Mouse (Mus musculus) lung, embryonic 14.5 days (tissue): Measurements from ENCODE around the gene Fbxw11. TPM values are rescaled to one million over a fixed set of nuclear protein-coding genes. Genes with fewer than 3 reads are reported as not detected.

Source experiments
- ATAC-seq: fragments of 200-750 bp; cut with Nextera tagmentation; 2 replicates; pipeline ENCODE4 v1.8.0; 2017; ENCODE audit warnings: mild to moderate bottlenecking, moderate TSS enrichment, moderate library complexity; ENCODE audit not compliant: insufficient read depth
- DNase-seq: peaks from one replicate; pipeline ENCODE4 v3.0.0-alpha.2; 2015
- H3K27ac ChIP-seq: fragments of 300-500 bp; sonication (generic); 2 replicates; pipeline ENCODE4 v1.5.1; 2014; ENCODE audit warnings: low read depth, mild to moderate bottlenecking, moderate library complexity
- H3K27me3 ChIP-seq: fragments of 300-500 bp; sonication (generic); 2 replicates; pipeline ENCODE4 v1.6.1; 2014; ENCODE audit warnings: low read length, control low read depth; ENCODE audit not compliant: insufficient read depth
- H3K36me3 ChIP-seq: fragments of 300-500 bp; sonication (generic); 2 replicates; pipeline ENCODE4 v1.6.1; 2014; ENCODE audit warnings: control low read depth; ENCODE audit not compliant: insufficient read depth
- H3K4me1 ChIP-seq: fragments of 300-500 bp; sonication (generic); 2 replicates; pipeline ENCODE4 v1.6.1; 2014; ENCODE audit warnings: antibody characterized with exemption, control low read depth; ENCODE audit not compliant: insufficient read depth
- H3K4me2 ChIP-seq: fragments of 300-500 bp; sonication (generic); 2 replicates; pipeline ENCODE4 v1.6.1; 2014; ENCODE audit warnings: mild to moderate bottlenecking
- H3K4me3 ChIP-seq: fragments of 300-500 bp; sonication (generic); 2 replicates; pipeline ENCODE4 v1.5.1; 2014; ENCODE audit warnings: low read depth, low read length
- H3K9ac ChIP-seq: fragments of 300-500 bp; sonication (generic); 2 replicates; pipeline ENCODE4 v1.6.1; 2014
- H3K9me3 ChIP-seq: fragments of 300-500 bp; sonication (generic); 2 replicates; pipeline ENCODE4 v1.6.1; 2016; ENCODE audit warnings: low read depth, low read length, control low read depth
- CTCF ChIP-seq: IDR thresholded peaks from 2 replicates; pipeline ENCODE4 v1.5.1; 2016; ENCODE audit warnings: antibody characterized with exemption, low read depth
- WGBS: fragments of 180-500 bp; shearing (Covaris S2); extraction: QIAGEN DNeasy Blood & Tissue Kit; methylation state at CpG from one replicate; pipeline ENCODE4 v1.1.7; 2014; 5-methylcytosine and 5-hydroxymethylcytosine counted together
- polyA plus RNA-seq: library from polyadenylated mRNA; unstranded; fragments of >200 nt; fragmentation: Nextera tagmentation; extraction: Ambion mirVana; gene quantifications from 2 replicates; pipeline ENCODE4 v1.2.1, GENCODE M21; 2014

Gene Fbxw11
- polyA plus RNA-seq, 1 experiment from 2014 or later: 89.5 TPM

DNA sequence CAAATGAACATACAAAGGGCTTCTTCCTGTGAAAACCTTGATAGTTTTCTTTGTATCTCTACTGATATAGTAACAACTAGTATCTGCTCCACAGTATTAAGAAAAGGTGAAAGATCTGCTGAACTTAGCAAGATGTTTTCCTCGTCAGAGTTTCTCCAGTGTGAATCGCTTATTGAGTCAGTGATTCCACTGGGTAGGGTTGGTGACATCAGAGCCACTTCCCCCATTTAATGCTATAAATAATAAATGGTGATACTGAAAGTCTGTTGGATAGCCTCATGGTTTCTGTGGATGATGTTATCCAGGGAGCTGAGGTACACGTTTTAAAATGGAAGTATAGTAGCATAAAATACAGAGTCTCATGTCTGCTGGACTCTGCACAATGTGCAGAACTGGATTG lies 1.5 kb downstream of the Fbxw11 start:
- Histone ChIP-seq H3K9ac (peak overlapping the region; percentile 98), H3K36me3 (no peaks in the 10 kb centered on the region), H3K4me3 (peak overlapping the region; percentile 93), H3K27ac (peak overlapping the region; percentile 99; the same call in 1 of the 2 replicates), H3K4me1 (peaks cover 7% of the 10 kb centered on the region; the same call in 1 of the 2 replicates), H3K9me3 (no peaks in the 10 kb centered on the region), H3K27me3 (no peaks in the 10 kb centered on the region), H3K4me2 (peak overlapping the region; percentile 89)
- WGBS: 27% methylated on average over 3 of the region's 3 CpGs
- ATAC-seq (no peak), DNase-seq (peak; percentile 22)
- no peak for TF ChIP-seq CTCF

DNA sequence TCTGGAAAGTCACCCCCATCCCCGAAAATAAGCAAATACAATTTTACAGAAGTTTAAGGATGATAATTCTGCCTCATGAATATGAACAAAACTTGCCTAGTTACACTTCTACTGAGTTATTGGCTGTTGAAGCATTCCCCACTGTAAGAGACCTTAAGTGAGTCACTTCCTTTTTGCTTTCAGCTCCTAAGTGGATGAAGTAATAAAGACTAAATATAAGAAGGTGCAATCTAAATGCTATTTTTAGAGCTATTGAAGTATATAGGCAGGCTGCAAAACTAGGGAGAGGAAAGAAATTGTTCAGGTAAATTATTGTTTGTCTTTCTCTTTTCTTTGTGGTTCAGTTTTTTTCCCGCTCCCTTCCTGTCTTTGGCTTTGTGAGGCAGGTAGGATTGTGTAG lies 4.7 kb downstream of the Fbxw11 start:
- 76% methylated on average over 2 of the region's 2 CpGs for WGBS
- Histone ChIP-seq H3K27me3 (no peaks in the 10 kb centered on the region), H3K4me3 (no peak overlapping the region), H3K4me2 (no peak overlapping the region), H3K36me3 (no peaks in the 10 kb centered on the region), H3K9me3 (no peaks in the 10 kb centered on the region), H3K27ac (no peak overlapping the region), H3K4me1 (0 out of 2 replicates have a peak, but pooled peaks cover 8% of the 10 kb centered on the region), H3K9ac (no peak overlapping the region)
- ATAC-seq (no peak), DNase-seq (no peak)
- TF ChIP-seq CTCF: no peak

GRCm38 (mm10) chr11:32650236-32650749 lies 7.8 kb downstream of the Fbxw11 start:
- H3K9ac ChIP-seq: no peak overlapping the region
- no peak overlapping the region for H3K4me2 ChIP-seq
- H3K4me1 ChIP-seq: 0 out of 2 replicates have a peak, but pooled peaks cover 8% of the 10 kb centered on the region
- ATAC-seq: no peak
- H3K27ac ChIP-seq: no peak overlapping the region
- no peaks in the 10 kb centered on the region for H3K27me3 ChIP-seq
- no peak for TF ChIP-seq CTCF
- H3K9me3 ChIP-seq: no peaks in the 10 kb centered on the region
- 0 out of 2 replicates have a peak, but pooled peaks cover 5% of the 10 kb centered on the region for H3K36me3 ChIP-seq
- no peak overlapping the region for H3K4me3 ChIP-seq
- no peak for DNase-seq

DNA sequence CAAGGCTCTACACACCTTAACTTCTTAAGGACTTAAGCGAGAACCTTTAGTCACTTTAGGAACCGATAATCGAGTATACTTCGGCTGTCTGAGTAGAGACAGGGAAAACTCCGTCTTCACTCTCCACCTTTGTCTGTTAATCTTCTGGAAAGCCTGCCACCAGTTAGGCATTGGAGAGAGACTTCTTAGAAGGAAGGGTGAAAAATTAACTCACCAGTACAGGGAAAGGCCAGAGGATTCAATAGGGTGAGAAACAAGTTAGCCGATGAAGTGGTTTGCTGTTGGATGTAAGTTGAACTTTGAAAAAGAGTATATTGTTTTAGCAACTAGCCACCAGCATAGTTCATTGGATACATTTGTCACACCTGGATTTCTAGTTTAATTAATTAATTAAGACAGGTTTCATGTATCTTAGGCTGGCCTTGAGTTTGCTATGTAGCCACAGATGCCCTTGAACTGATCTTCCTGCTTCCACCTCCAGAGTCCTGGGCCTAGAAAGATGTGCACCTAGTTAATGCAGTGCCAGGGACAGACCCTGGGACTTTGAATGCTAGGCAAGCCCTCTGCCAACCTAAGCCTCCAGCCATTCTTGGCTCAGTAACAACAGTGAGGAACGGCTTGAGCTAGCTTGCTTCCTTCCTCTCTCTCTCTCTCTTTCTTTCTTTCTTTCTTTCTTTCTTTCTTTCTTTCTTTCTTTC lies 8.5 kb downstream of the Fbxw11 start:
- Histone ChIP-seq H3K4me2 (no peak overlapping the region), H3K9me3 (no peaks in the 10 kb centered on the region), H3K9ac (no peak overlapping the region), H3K27ac (no peak overlapping the region; the same call in 1 of the 2 replicates), H3K4me3 (no peak overlapping the region), H3K27me3 (no peaks in the 10 kb centered on the region), H3K4me1 (0 out of 2 replicates have a peak, but pooled peaks cover 8% of the 10 kb centered on the region), H3K36me3 (0 out of 2 replicates have a peak, but pooled peaks cover 9% of the 10 kb centered on the region)
- no peak for ATAC-seq
- 76% methylated on average over 7 of the region's 7 CpGs for WGBS
- no peak for DNase-seq
- no peak for TF ChIP-seq CTCF

DNA sequence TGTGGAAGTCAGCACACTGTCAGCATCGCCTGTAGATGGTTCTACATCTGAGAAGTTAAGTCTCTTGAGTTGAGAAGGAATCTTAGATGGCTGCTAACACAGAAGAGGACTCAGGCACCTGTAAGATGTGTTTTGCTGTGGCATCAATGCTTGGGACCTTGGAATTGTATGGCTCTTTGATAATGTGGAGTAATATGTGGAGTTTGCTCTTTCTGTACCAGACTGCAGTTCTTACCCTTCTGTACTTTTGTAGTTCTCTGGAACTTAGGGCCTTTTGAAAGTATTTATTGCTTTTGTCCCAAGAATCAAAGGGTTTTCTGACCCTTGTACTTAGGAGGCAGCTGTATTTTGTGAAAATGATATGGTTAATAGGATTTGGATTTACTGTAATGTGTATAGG lies 9.2 kb downstream of the Fbxw11 start:
- WGBS: 86% methylated on average over 1 of the region's 1 CpGs

GRCm38 (mm10) chr11:32662082-32662656 lies 19.6 kb downstream of the Fbxw11 start:
- 77% methylated on average over 1 of the region's 1 CpGs for WGBS
- DNase-seq: no peak
- 0 out of 2 replicates have a peak, but pooled peaks cover 3% of the 10 kb centered on the region for H3K36me3 ChIP-seq

More for the DNA sequence above, 9.2 kb downstream of the Fbxw11 start:
- 0 out of 2 replicates have a peak, but pooled peaks cover 9% of the 10 kb centered on the region for H3K36me3 ChIP-seq
- H3K27me3 ChIP-seq: no peaks in the 10 kb centered on the region
- no peak overlapping the region for H3K9ac ChIP-seq
- 0 out of 2 replicates have a peak, but pooled peaks cover 8% of the 10 kb centered on the region for H3K4me1 ChIP-seq
- TF ChIP-seq CTCF: no peak
- DNase-seq (no peak), ATAC-seq (no peak)
- H3K4me2 ChIP-seq: no peak overlapping the region
- no peaks in the 10 kb centered on the region for H3K9me3 ChIP-seq
- no peak overlapping the region for H3K4me3 ChIP-seq
- H3K27ac ChIP-seq: no peak overlapping the region

DNA sequence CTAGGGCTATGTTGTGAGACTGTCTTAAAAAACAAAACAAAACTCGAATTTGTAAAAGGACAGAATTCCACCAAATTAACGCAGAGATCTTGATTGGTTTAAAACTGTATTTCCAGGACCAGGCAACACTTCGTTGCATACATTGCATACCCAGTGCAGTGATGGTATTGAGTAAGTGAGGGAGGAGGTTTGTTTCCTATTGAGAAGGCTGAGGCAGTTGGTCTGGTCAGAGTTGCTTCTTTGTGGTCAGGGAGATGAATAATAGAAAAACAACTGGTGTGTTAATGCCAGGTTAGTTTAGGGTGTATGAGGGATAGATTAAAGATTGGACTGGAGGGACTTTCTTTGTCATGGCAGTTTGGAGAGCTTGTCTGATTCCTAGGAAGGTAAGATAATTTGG lies 23.1 kb downstream of the Fbxw11 start:
- no peak overlapping the region for H3K9ac ChIP-seq
- H3K36me3 ChIP-seq: 0 out of 2 replicates have a peak, but pooled peaks cover 5% of the 10 kb centered on the region
- H3K4me1 ChIP-seq: no peaks in the 10 kb centered on the region
- TF ChIP-seq CTCF: no peak
- no peak overlapping the region for H3K27ac ChIP-seq
- 93% methylated on average over 3 of the region's 3 CpGs for WGBS
- no peak for DNase-seq
- no peak overlapping the region for H3K4me3 ChIP-seq
- H3K27me3 ChIP-seq: no peaks in the 10 kb centered on the region
- H3K4me2 ChIP-seq: no peak overlapping the region
- ATAC-seq: no peak
- no peaks in the 10 kb centered on the region for H3K9me3 ChIP-seq

More at GRCm38 (mm10) chr11:32662082-32662656, 19.6 kb downstream of the Fbxw11 start:
- TF ChIP-seq CTCF: no peak
- no peak overlapping the region for H3K4me3 ChIP-seq
- H3K4me1 ChIP-seq: no peaks in the 10 kb centered on the region
- H3K4me2 ChIP-seq: no peak overlapping the region
- H3K27me3 ChIP-seq: no peaks in the 10 kb centered on the region
- no peak overlapping the region for H3K9ac ChIP-seq
- no peak overlapping the region for H3K27ac ChIP-seq
- no peak for ATAC-seq
- H3K9me3 ChIP-seq: no peaks in the 10 kb centered on the region
